Mouse (Mus musculus) liver, adult 2 months (tissue): ENCODE measurements around the gene Taar7d. TPM values are rescaled to one million over a fixed set of nuclear protein-coding genes. Genes with fewer than 3 reads are reported as not detected.

Experiments
- DNase-seq: peaks from one replicate; pipeline ENCODE4 v3.0.0-alpha.2; 2011; ENCODE audit warnings: low read depth, low spot score; ENCODE audit errors: extremely low read depth
- H3K27ac ChIP-seq: fragments of 200-500 bp; replicated peaks from 2 replicates; pipeline ENCODE4 v1.5.1; 2012; ENCODE audit warnings: low read depth, mild to moderate bottlenecking, control low read depth, inconsistent platforms, low read length; ENCODE audit not compliant: insufficient read depth
- H3K27me3 ChIP-seq: fragments of 200-500 bp; 2 replicates; pipeline ENCODE4 v1.6.1; 2012; ENCODE audit warnings: mild to moderate bottlenecking, moderate library complexity, low read length, inconsistent platforms; ENCODE audit not compliant: control insufficient read depth, insufficient read depth
- H3K36me3 ChIP-seq: fragments of 200-500 bp; 2 replicates; pipeline ENCODE4 v1.6.1; 2012; ENCODE audit warnings: low read length, inconsistent platforms; ENCODE audit not compliant: control insufficient read depth, insufficient read depth
- H3K4me1 ChIP-seq: fragments of 200-500 bp; 2 replicates; pipeline ENCODE4 v1.6.1; 2011; ENCODE audit warnings: low read length; ENCODE audit not compliant: control insufficient read depth, insufficient read depth
- H3K4me3 ChIP-seq: fragments of 200-500 bp; 2 replicates; pipeline ENCODE4 v1.5.1; 2011; ENCODE audit warnings: low read depth, mild to moderate bottlenecking, control low read depth, low read length, moderate library complexity; ENCODE audit not compliant: insufficient read depth
- H3K79me2 ChIP-seq: fragments of 200-500 bp; 2 replicates; pipeline ENCODE4 v1.6.1; 2012; ENCODE audit warnings: inconsistent platforms, mild to moderate bottlenecking, low read length, moderate library complexity; ENCODE audit not compliant: control insufficient read depth, insufficient read depth
- H3K9ac ChIP-seq: fragments of 200-500 bp; 2 replicates; pipeline ENCODE4 v1.6.1; 2012; ENCODE audit warnings: low read depth, mild to moderate bottlenecking, control low read depth, inconsistent platforms, low read length
- CTCF ChIP-seq: fragments of 200-500 bp; IDR thresholded peaks from 2 replicates; pipeline ENCODE4 v1.5.1; 2011; ENCODE audit warnings: low read depth, low read length, control low read depth
- POLR2A ChIP-seq: fragments of 200-500 bp; IDR thresholded peaks from 2 replicates; pipeline ENCODE4 v1.6.1; 2011; ENCODE audit warnings: low read length, control low read depth; ENCODE audit not compliant: insufficient read depth; ENCODE audit errors: extremely low read depth
- WGBS: fragments of 180-500 bp; shearing (Covaris S2); methylation state at CpG from one replicate; pipeline ENCODE4 v1.1.7; 2018; 5-methylcytosine and 5-hydroxymethylcytosine counted together
- polyA plus RNA-seq: library from polyadenylated mRNA; depleted of rRNA; stranded (reverse); fragments of >200 nt; gene quantifications from 2 replicates; pipeline ENCODE4 v1.2.3, GENCODE M21; 2012; rRNA removed
- total RNA-seq: library from RNA; depleted of rRNA; stranded (reverse); fragments of >200 nt; gene quantifications from 2 replicates; pipeline ENCODE4 v1.2.3, GENCODE M21; 2014; rRNA removed

Taar7d gene
- total RNA-seq (not detected in 2 replicates), polyA plus RNA-seq (not detected in 2 replicates)

DNA sequence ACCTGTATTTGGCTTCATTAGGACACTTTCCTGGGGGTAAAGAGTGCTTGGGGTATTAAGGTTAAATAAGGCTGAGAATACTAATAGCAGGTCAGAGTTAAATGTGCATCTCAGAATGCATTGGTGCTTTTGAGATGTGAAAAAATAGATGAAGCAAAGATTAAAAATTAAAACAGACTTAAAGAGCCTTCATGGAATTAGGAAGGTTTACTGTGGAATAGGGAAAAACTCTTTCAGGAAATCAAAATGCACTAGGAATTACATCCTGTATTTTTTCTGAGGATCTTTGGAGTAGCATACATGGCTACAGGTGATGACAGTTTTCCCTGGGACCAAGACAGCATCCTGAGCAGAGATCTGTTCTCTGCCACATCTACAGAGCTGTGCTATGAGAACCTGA is at the start of gene Taar7d:
Gene Taar7d (plus strand): TSS at position 301 of the 400 bp plus-strand sequence.
- H3K4me3 ChIP-seq, result no peak within 1 kb of the TSS
- H3K9ac ChIP-seq, result no peak within 1 kb of the TSS
- H3K27me3 ChIP-seq, result no peaks in the 10 kb centered on the region
- no peaks in the 10 kb centered on the region for H3K36me3 ChIP-seq
- H3K79me2 ChIP-seq, result no peaks in the 10 kb centered on the region
- H3K27ac ChIP-seq, result no peak within 1 kb of the TSS
- H3K4me1 ChIP-seq, result no peaks in the 10 kb centered on the region
- no peak for TF ChIP-seq CTCF
- no peak for TF ChIP-seq POLR2A
- DNase-seq, result no peak

DNA sequence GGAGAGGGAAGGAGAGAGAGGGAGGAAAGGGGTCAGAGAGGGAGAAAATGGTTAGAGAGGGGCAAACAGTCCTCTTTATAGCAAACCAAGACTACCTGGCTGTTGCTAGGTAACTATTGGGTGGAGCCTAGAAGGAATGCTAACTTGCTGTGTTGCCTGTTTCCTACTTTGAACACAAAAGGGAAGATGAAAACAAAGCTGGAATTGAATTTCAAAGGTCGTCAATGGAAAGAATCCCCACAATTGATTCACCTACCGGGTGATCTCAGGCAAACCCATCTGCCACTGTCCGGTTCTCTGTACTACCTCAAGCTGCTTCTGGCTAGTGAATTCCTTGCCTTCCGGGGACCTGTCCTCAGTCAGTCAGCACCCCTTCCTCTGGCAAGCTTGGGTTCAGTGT is 49.1 kb upstream of the Taar7d start:
- no peak for TF ChIP-seq CTCF
- TF ChIP-seq POLR2A, result no peak
- Histone ChIP-seq H3K4me1 (peaks cover 2% of the 10 kb centered on the region; the same call in 1 of the 2 replicates), H3K27ac (no peak overlapping the region), H3K36me3 (no peaks in the 10 kb centered on the region), H3K27me3 (no peaks in the 10 kb centered on the region), H3K9ac (no peak overlapping the region), H3K4me3 (no peak overlapping the region), H3K79me2 (no peaks in the 10 kb centered on the region)
- DNase-seq, result no peak
- 57% methylated on average over 4 of the region's 4 CpGs for WGBS

DNA sequence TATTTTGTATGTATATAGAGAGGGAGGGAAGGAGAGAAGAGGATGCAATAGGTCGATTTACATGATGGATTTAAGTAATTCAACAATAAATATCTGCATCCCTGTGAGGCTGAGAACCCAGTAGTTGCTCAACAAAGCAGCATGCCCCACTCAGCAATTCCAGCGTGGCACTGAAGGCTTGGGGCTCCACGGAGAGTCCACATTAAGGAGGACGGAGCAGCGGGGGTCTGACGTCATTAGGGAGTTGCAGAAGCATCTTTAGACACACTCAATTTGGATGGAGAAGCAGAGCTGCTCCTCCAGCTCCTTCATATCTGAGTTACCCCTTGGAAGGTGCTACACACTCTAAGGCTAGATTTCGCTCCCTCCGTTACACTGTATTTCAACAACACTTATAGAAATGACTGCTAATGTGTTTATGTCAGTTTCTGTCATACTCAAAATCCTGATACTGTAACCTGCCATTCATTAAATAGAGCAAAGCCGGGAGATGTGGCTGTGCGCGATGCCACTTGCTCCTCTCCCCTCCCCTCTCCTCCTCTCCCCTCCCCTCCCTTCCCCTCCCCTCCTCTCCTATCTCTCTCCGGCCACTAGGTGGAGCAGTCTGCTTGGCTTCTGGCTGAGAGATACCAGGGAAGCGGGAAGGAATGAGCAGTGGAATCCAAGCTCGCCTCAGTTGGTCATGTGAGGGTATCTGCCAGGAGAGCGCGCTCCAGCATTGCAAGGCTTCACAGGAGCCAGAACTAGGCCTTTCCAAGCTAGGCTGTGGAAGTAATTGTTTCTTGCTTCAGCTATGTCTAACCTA is 47.9 kb upstream of the Taar7d start:
- Histone ChIP-seq H3K27ac (no peak overlapping the region), H3K9ac (no peak overlapping the region), H3K27me3 (no peaks in the 10 kb centered on the region), H3K4me3 (no peak overlapping the region), H3K36me3 (no peaks in the 10 kb centered on the region), H3K4me1 (peaks cover 2% of the 10 kb centered on the region; the same call in 1 of the 2 replicates), H3K79me2 (no peaks in the 10 kb centered on the region)
- WGBS, result 45% methylated on average over 16 of the region's 16 CpGs
- peak; percentile 87 for TF ChIP-seq CTCF
- no peak for TF ChIP-seq POLR2A
- peak; percentile 76 for DNase-seq

DNA sequence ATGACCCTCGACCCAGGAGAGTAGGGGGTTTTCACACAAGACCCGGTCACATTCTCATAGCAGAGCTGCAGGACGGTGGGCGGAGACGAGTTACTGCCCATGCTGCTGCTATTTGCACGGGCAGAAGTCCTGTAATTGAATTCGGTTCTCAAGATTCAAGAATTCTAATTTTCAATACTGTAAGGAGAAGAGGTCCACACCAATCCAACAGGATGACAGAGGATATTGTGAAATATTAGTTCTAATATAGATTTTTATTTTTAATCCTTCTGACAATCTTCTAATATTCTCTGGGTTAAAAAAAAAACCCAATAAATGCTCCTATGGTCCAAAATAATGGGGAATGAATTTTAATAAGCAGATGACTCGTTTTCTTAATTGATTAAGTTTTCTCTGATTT is 41.5 kb upstream of the Taar7d start, which contains the start of gene Taar6:
Gene Taar6 (minus strand): TSS at position 101 of the 400 bp plus-strand sequence.
- TF ChIP-seq POLR2A (no peak), CTCF (no peak)

DNA sequence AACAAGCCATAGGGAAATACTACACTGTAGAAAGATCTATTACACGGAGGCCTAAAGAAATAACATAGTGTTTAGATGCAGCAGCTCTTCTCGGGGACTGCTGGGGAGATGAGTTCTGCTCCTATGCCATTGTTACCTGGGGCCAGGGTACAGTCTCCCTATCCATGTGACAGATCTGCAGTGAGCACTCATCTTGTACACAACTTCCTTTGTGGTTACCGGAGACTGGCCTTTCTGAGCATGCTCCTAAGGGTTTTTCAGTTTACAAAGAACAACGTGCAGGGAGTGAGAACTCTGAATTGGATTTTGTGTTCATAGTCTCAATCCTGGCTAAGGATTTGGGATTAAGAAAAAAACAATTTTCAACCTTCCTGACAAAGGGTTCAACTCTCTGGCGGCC is 40.6 kb upstream of the Taar7d start:
- Histone ChIP-seq H3K4me1 (no peaks in the 10 kb centered on the region), H3K27ac (no peak overlapping the region), H3K36me3 (no peaks in the 10 kb centered on the region), H3K9ac (no peak overlapping the region), H3K27me3 (peaks cover 4% of the 10 kb centered on the region; the same call in 1 of the 2 replicates), H3K79me2 (no peaks in the 10 kb centered on the region), H3K4me3 (no peak overlapping the region)
- WGBS, result 84% methylated on average over 5 of the region's 5 CpGs
- TF ChIP-seq CTCF, result no peak
- DNase-seq, result no peak

More for the DNA sequence above, 41.5 kb upstream of the Taar7d start, which contains the start of gene Taar6:
- H3K4me3 ChIP-seq, result no peak within 1 kb of the TSS
- WGBS, result 78% methylated on average over 8 of the region's 8 CpGs
- H3K4me1 ChIP-seq, result no peaks in the 10 kb centered on the region
- no peaks in the 10 kb centered on the region for H3K36me3 ChIP-seq
- H3K9ac ChIP-seq, result no peak within 1 kb of the TSS
- H3K27ac ChIP-seq, result no peak within 1 kb of the TSS
- DNase-seq, result no peak
- no peaks in the 10 kb centered on the region for H3K79me2 ChIP-seq
- H3K27me3 ChIP-seq, result peaks cover 4% of the 10 kb centered on the region; the same call in 1 of the 2 replicates

DNA sequence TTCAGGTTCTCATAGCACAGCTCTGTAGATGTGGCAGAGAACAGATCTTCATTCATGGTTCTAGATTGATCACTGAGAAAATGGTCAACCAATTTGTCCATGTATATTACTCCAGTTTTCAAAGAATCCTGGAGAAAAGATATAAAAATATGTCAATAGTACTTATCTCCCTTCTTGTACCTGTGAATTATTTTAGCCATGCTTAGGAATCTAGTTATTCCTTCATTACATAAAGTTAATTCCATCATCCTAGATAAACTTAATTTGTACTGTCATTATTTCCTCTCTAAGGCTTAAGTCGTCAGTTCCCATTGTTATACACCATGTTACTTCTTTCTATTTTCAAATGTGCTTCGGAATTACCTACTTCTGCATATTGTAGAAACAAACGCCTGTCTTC is 33.6 kb upstream of the Taar7d start, which contains the start of gene Taar7a:
Gene Taar7a (minus strand): TSS at position 101 of the 400 bp plus-strand sequence.
- 88% methylated on average over 3 of the region's 3 CpGs for WGBS
- Histone ChIP-seq H3K4me1 (no peaks in the 10 kb centered on the region), H3K79me2 (no peaks in the 10 kb centered on the region), H3K27ac (no peak within 1 kb of the TSS), H3K9ac (no peak within 1 kb of the TSS), H3K27me3 (peaks cover 2% of the 10 kb centered on the region; the same call in 1 of the 2 replicates), H3K4me3 (no peak within 1 kb of the TSS), H3K36me3 (no peaks in the 10 kb centered on the region)
- no peak for TF ChIP-seq POLR2A
- no peak for TF ChIP-seq CTCF
- no peak for DNase-seq
